Mouse (Mus musculus): ENCODE measurements around the gene Sox6. TPM values are rescaled to one million over a fixed set of nuclear protein-coding genes. Genes with fewer than 3 reads are reported as not detected.

Gene Sox6
- polyA plus RNA-seq, 1 experiment from 2014 or later = 37.1 TPM

DNA sequence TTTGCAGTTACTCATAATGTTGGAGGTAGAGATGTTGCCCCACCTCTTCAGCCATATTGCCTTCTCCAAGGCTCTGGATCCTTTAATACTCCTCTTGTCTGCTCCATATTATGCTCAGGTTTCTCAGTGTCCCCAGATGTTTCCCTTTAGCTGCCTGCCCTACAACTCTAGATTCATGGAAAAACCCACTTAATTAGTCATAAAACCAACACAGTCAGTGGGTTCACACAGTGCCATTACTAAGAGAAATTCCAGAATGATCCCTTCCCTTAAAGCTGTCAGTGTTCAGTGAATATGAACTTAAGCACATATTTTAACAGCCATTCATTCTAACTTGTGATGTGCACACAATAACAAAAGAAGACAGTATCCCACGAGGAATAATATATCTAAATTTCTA is 101.7 kb downstream of the Sox6 start:
- Histone ChIP-seq H3K4me3 (ENCODE audit: low read depth, low read length) (no peak overlapping the region), H3K27me3 (replicated peaks; ENCODE audit: control insufficient read depth, insufficient read depth, low read length) (no peaks in the 10 kb centered on the region), H3K4me2 (no peak overlapping the region), H3K9ac (ENCODE audit: low read depth, low read length) (no peak overlapping the region), H3K27ac (ENCODE audit: low read depth, low read length) (no peak overlapping the region), H3K36me3 (ENCODE audit: control insufficient read depth, insufficient read depth, low read length) (no peaks in the 10 kb centered on the region), H3K9me3 (ENCODE audit: control insufficient read depth, low read length) (no peaks in the 10 kb centered on the region), H3K4me1 (replicated peaks; ENCODE audit: control insufficient read depth, insufficient read depth, low read length) (peaks cover 7% of the 10 kb centered on the region)
- WGBS = 73% methylated on average over 1 of the region's 1 CpGs
- no peak for DNase-seq (ENCODE audit: low spot score)
- no peak for ATAC-seq (replicated peaks; ENCODE audit: low FRiP score)

GRCm38 (mm10) chr7:115915338-115915737 is 123.3 kb downstream of the Sox6 start:
- Histone ChIP-seq H3K27ac (ENCODE audit: low read depth, low read length) (no peak overlapping the region), H3K27me3 (replicated peaks; ENCODE audit: control insufficient read depth, insufficient read depth, low read length) (no peaks in the 10 kb centered on the region), H3K36me3 (ENCODE audit: control insufficient read depth, insufficient read depth, low read length) (no peaks in the 10 kb centered on the region), H3K9ac (ENCODE audit: low read depth, low read length) (no peak overlapping the region), H3K4me1 (replicated peaks; ENCODE audit: control insufficient read depth, insufficient read depth, low read length) (no peaks in the 10 kb centered on the region), H3K4me3 (ENCODE audit: low read depth, low read length) (no peak overlapping the region), H3K9me3 (ENCODE audit: control insufficient read depth, low read length) (no peaks in the 10 kb centered on the region), H3K4me2 (no peak overlapping the region)
- DNase-seq (ENCODE audit: low spot score) (no peak), ATAC-seq (replicated peaks; ENCODE audit: low FRiP score) (no peak)
- WGBS = 84% methylated on average over 1 of the region's 1 CpGs

DNA sequence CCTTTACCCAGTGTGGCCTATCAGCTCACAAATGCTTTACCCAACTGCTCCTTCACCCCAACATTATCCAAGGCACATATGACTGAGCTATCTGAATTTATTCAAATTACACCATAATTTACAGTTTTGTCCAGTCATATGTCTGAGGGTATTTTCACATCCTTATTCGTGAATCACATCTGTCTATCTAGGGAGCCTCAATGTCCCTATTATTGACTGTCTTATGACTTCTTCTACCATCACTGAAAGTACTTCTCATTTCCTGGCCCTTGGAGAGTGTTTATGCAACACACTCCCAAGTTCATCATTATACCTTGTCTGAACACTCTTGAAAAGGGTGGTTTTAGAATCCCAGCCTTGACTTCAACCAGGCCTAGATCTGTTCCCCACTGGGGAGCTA is 128.3 kb downstream of the Sox6 start:
- no peak for DNase-seq (ENCODE audit: low spot score)

DNA sequence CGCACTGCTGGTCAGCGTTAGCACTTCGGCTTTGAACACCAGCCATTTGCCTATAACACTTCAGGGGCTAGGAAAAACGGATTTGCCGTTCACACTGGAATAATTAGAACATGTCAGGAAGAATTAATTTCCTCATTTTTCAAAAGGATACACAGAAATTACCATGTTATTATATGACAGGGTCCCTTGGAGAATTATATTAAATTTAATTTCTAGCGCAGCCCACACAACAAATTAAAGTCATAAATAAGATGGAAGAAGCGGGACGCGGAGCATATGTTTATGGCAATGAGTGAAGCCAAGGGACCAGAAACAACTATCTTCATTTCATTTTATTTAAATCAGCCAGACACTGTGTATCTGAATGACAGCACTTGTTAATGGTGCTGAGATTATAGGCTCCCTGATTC is 133.8 kb downstream of the Sox6 start:
- DNase-seq (ENCODE audit: low spot score) (no peak), ATAC-seq (replicated peaks; ENCODE audit: low FRiP score) (no peak)
- H3K4me3 ChIP-seq (ENCODE audit: low read depth, low read length) = no peak overlapping the region
- no peak overlapping the region for H3K9ac ChIP-seq (ENCODE audit: low read depth, low read length)
- WGBS = 85% methylated on average over 9 of the region's 9 CpGs
- no peak overlapping the region for H3K27ac ChIP-seq (ENCODE audit: low read depth, low read length)
- H3K4me2 ChIP-seq = no peak overlapping the region
- H3K27me3 ChIP-seq (replicated peaks; ENCODE audit: control insufficient read depth, insufficient read depth, low read length) = no peaks in the 10 kb centered on the region
- H3K9me3 ChIP-seq (ENCODE audit: control insufficient read depth, low read length) = no peaks in the 10 kb centered on the region
- peaks cover 14% of the 10 kb centered on the region for H3K4me1 ChIP-seq (replicated peaks; ENCODE audit: control insufficient read depth, insufficient read depth, low read length)
- H3K36me3 ChIP-seq (ENCODE audit: control insufficient read depth, insufficient read depth, low read length) = no peaks in the 10 kb centered on the region

More for the DNA sequence above, 128.3 kb downstream of the Sox6 start:
- Histone ChIP-seq H3K36me3 (ENCODE audit: control insufficient read depth, insufficient read depth, low read length) (no peaks in the 10 kb centered on the region), H3K27me3 (replicated peaks; ENCODE audit: control insufficient read depth, insufficient read depth, low read length) (no peaks in the 10 kb centered on the region), H3K27ac (ENCODE audit: low read depth, low read length) (no peak overlapping the region), H3K4me3 (ENCODE audit: low read depth, low read length) (no peak overlapping the region), H3K4me1 (replicated peaks; ENCODE audit: control insufficient read depth, insufficient read depth, low read length) (no peaks in the 10 kb centered on the region), H3K9me3 (ENCODE audit: control insufficient read depth, low read length) (no peaks in the 10 kb centered on the region), H3K4me2 (no peak overlapping the region), H3K9ac (ENCODE audit: low read depth, low read length) (no peak overlapping the region)
- ATAC-seq (replicated peaks; ENCODE audit: low FRiP score) = no peak
- WGBS = 84% methylated on average over 1 of the region's 1 CpGs

- Histone ChIP-seq H3K4me1 (replicated peaks; ENCODE audit: control insufficient read depth, insufficient read depth, low read length) (peaks cover 14% of the 10 kb centered on the region), H3K9me3 (ENCODE audit: control insufficient read depth, low read length) (no peaks in the 10 kb centered on the region), H3K4me2 (no peak overlapping the region), H3K9ac (ENCODE audit: low read depth, low read length) (no peak overlapping the region), H3K4me3 (ENCODE audit: low read depth, low read length) (no peak overlapping the region), H3K36me3 (ENCODE audit: control insufficient read depth, insufficient read depth, low read length) (no peaks in the 10 kb centered on the region), H3K27me3 (replicated peaks; ENCODE audit: control insufficient read depth, insufficient read depth, low read length) (no peaks in the 10 kb centered on the region), H3K27ac (ENCODE audit: low read depth, low read length) (no peak overlapping the region)
- peak; percentile 88 for ATAC-seq (replicated peaks; ENCODE audit: low FRiP score)
- no peak for DNase-seq (ENCODE audit: low spot score)
- WGBS = 34% methylated on average over 5 of the region's 5 CpGs
Measured at GRCm38 (mm10) chr7:115903931-115904797, 134.4 kb downstream of the Sox6 start.

- peak overlapping the region; percentile 8; the same call in 1 of the 2 replicates for H3K9ac ChIP-seq (ENCODE audit: low read depth, low read length)
- DNase-seq (ENCODE audit: low spot score) (no peak), ATAC-seq (replicated peaks; ENCODE audit: low FRiP score) (no peak)
- H3K4me3 ChIP-seq (ENCODE audit: low read depth, low read length) = no peak overlapping the region
- no peaks in the 10 kb centered on the region for H3K27me3 ChIP-seq (replicated peaks; ENCODE audit: control insufficient read depth, insufficient read depth, low read length)
- no peaks in the 10 kb centered on the region for H3K36me3 ChIP-seq (ENCODE audit: control insufficient read depth, insufficient read depth, low read length)
- no peak overlapping the region for H3K27ac ChIP-seq (ENCODE audit: low read depth, low read length)
- no peaks in the 10 kb centered on the region for H3K9me3 ChIP-seq (ENCODE audit: control insufficient read depth, low read length)
- 80% methylated on average over 1 of the region's 1 CpGs for WGBS
- H3K4me1 ChIP-seq (replicated peaks; ENCODE audit: control insufficient read depth, insufficient read depth, low read length) = peaks cover 14% of the 10 kb centered on the region
- no peak overlapping the region for H3K4me2 ChIP-seq
Measured at GRCm38 (mm10) chr7:115903368-115903767, 135.2 kb downstream of the Sox6 start.

DNA sequence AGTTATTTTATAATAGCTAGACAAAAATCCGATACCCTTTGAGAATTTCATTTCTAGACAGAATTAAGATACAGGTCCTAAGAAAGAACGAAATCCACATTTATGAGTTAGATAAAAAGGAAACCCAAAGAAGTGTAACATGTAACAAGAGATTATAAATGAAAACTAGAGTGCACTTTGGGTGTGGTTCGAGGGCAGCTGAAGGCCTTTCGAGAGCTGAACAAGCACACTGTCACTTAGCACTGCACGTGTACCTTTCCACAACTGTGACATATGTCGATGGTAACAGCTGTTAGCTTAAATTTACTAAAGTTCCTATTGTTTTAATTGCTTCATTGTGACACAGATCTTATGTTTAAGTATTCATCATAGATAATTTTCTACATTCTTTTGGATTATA is 142.8 kb downstream of the Sox6 start:
- Histone ChIP-seq H3K9me3 (ENCODE audit: control insufficient read depth, low read length) (no peaks in the 10 kb centered on the region), H3K4me1 (replicated peaks; ENCODE audit: control insufficient read depth, insufficient read depth, low read length) (peaks cover 20% of the 10 kb centered on the region), H3K4me2 (no peak overlapping the region), H3K27ac (ENCODE audit: low read depth, low read length) (peak overlapping the region; percentile 73; the same call in 1 of the 2 replicates), H3K36me3 (ENCODE audit: control insufficient read depth, insufficient read depth, low read length) (no peaks in the 10 kb centered on the region), H3K27me3 (replicated peaks; ENCODE audit: control insufficient read depth, insufficient read depth, low read length) (no peaks in the 10 kb centered on the region), H3K4me3 (ENCODE audit: low read depth, low read length) (no peak overlapping the region), H3K9ac (ENCODE audit: low read depth, low read length) (no peak overlapping the region)
- WGBS = 67% methylated on average over 6 of the region's 6 CpGs
- DNase-seq (ENCODE audit: low spot score) (no peak), ATAC-seq (replicated peaks; ENCODE audit: low FRiP score) (0 out of 2 replicates have a peak, but pooled peaks have one; percentile 33)

- ATAC-seq (replicated peaks; ENCODE audit: low FRiP score) (peak; percentile 98), DNase-seq (ENCODE audit: low spot score) (no peak)
- peaks cover 20% of the 10 kb centered on the region for H3K4me1 ChIP-seq (replicated peaks; ENCODE audit: control insufficient read depth, insufficient read depth, low read length)
- no peaks in the 10 kb centered on the region for H3K9me3 ChIP-seq (ENCODE audit: control insufficient read depth, low read length)
- no peaks in the 10 kb centered on the region for H3K36me3 ChIP-seq (ENCODE audit: control insufficient read depth, insufficient read depth, low read length)
- WGBS = 57% methylated on average over 4 of the region's 4 CpGs
- no peaks in the 10 kb centered on the region for H3K27me3 ChIP-seq (replicated peaks; ENCODE audit: control insufficient read depth, insufficient read depth, low read length)
- H3K4me3 ChIP-seq (ENCODE audit: low read depth, low read length) = no peak overlapping the region
- peak overlapping the region; percentile 73; the same call in 1 of the 2 replicates for H3K27ac ChIP-seq (ENCODE audit: low read depth, low read length)
- H3K4me2 ChIP-seq = peak overlapping the region; percentile 43
- no peak overlapping the region for H3K9ac ChIP-seq (ENCODE audit: low read depth, low read length)
Measured at GRCm38 (mm10) chr7:115895028-115895671, 143.4 kb downstream of the Sox6 start.

All from liver, embryonic 11.5 days (tissue).